Mouse (Mus musculus) MEL (cell line): ENCODE measurements around the gene Tacc3. TPM values are rescaled to one million over a fixed set of nuclear protein-coding genes. Genes with fewer than 3 reads are reported as not detected.

ENCODE experiments used
- DNase-seq: peaks from one replicate; pipeline ENCODE4 v3.0.0; 2011; ENCODE audit warnings: low read depth, low spot score
- H3K27ac ChIP-seq: 2 replicates; pipeline ENCODE4 v1.5.1; 2012; ENCODE audit warnings: low read depth, mild to moderate bottlenecking, control low read depth, low read length, moderate library complexity; ENCODE audit not compliant: control insufficient read depth
- H3K27me3 ChIP-seq, 2 experiments: fragments of 150-350 bp in 1 of 2; sonication (generic) in 1 of 2; 2 replicates each; pipeline ENCODE4 v1.6.1; 2012; ENCODE audit warnings: low read length in 2 of 2, mild to moderate bottlenecking in 2 of 2, improper control_type of control experiment in 1 of 2, moderate library complexity in 1 of 2; ENCODE audit not compliant: insufficient read depth in 2 of 2, control insufficient read depth in 1 of 2
- H3K36me3 ChIP-seq, 2 experiments: 2 replicates each; pipeline ENCODE4 v1.6.1; 2012 to 2014; ENCODE audit warnings: low read length in 2 of 2, improper control_type of control experiment in 1 of 2, inconsistent platforms in 1 of 2, mild to moderate bottlenecking in 1 of 2; ENCODE audit not compliant: insufficient read depth in 2 of 2, control insufficient read depth in 1 of 2
- H3K4me1 ChIP-seq, 2 experiments: fragments of 150-350 bp in 1 of 2; sonication (generic) in 1 of 2; 2 replicates each; pipeline ENCODE4 v1.6.1; 2012; ENCODE audit warnings: low read length in 2 of 2, improper control_type of control experiment in 1 of 2, mild to moderate bottlenecking in 1 of 2; ENCODE audit not compliant: insufficient read depth in 2 of 2, control insufficient read depth in 1 of 2
- H3K4me3 ChIP-seq, 2 experiments: fragments of 150-350 bp in 1 of 2; sonication (generic) in 1 of 2; 2 replicates each; pipeline ENCODE4 v1.5.1; 2012; ENCODE audit warnings: low read depth in 2 of 2, low read length in 2 of 2, mild to moderate bottlenecking in 2 of 2, moderate library complexity in 2 of 2, control low read depth in 1 of 2, improper control_type of control experiment in 1 of 2; ENCODE audit not compliant: control insufficient read depth in 1 of 2, insufficient read depth in 1 of 2
- H3K79me2 ChIP-seq: 2 replicates; pipeline ENCODE4 v1.6.1; 2012; ENCODE audit warnings: mild to moderate bottlenecking, low read length, moderate library complexity; ENCODE audit not compliant: control insufficient read depth, poor library complexity, insufficient read depth
- H3K9ac ChIP-seq: 2 replicates; pipeline ENCODE4 v1.6.1; 2012; ENCODE audit warnings: low read depth, mild to moderate bottlenecking, control low read depth, low read length, moderate library complexity; ENCODE audit not compliant: control insufficient read depth, poor library complexity, severe bottlenecking
- H3K9me3 ChIP-seq: fragments of 150-350 bp; sonication (generic); replicated peaks from 2 replicates; pipeline ENCODE4 v1.6.1; 2012; ENCODE audit warnings: mild to moderate bottlenecking, low read length, improper control_type of control experiment, moderate library complexity; ENCODE audit not compliant: insufficient read depth
- CHD2 ChIP-seq: IDR thresholded peaks from 2 replicates; pipeline ENCODE4 v1.6.1; 2011; ENCODE audit warnings: low read length, improper control_type of control experiment
- CTCF ChIP-seq, 3 experiments: IDR thresholded peaks in 2 of 3; conservative IDR thresholded peaks in 1 of 3; 2 replicates each; pipeline ENCODE4 v1.5.1; 2011 to 2012; ENCODE audit warnings: low read length in 3 of 3, low read depth in 2 of 3, mild to moderate bottlenecking in 2 of 3, improper control_type of control experiment in 1 of 3, inconsistent platforms in 1 of 3, mixed read lengths in 1 of 3, moderate library complexity in 1 of 3; ENCODE audit not compliant: control insufficient read depth in 1 of 3, insufficient read depth in 1 of 3, poor library complexity in 1 of 3, severe bottlenecking in 1 of 3
- ETS1 ChIP-seq: IDR thresholded peaks from 2 replicates; pipeline ENCODE4 v1.6.1; 2012; ENCODE audit warnings: low read depth, mild to moderate bottlenecking, inconsistent platforms, low read length, improper control_type of control experiment, moderate library complexity
- GABPA ChIP-seq: IDR thresholded peaks from 2 replicates; pipeline ENCODE4 v1.6.1; 2012; ENCODE audit warnings: low read depth, mild to moderate bottlenecking, inconsistent platforms, low read length, improper control_type of control experiment, moderate library complexity
- GATA1 ChIP-seq: IDR thresholded peaks from 2 replicates; pipeline ENCODE4 v1.6.1; 2011; ENCODE audit warnings: low read depth, low read length, improper control_type of control experiment
- JUND ChIP-seq: IDR thresholded peaks from 2 replicates; pipeline ENCODE4 v1.6.1; 2011; ENCODE audit warnings: low read depth, mild to moderate bottlenecking, improper control_type of control experiment, low read length
- KAT2A ChIP-seq: conservative IDR thresholded peaks from 2 replicates; pipeline ENCODE4 v1.6.1; 2012; ENCODE audit warnings: low read depth, low read length, improper control_type of control experiment, inconsistent platforms
- MAX ChIP-seq: IDR thresholded peaks from 2 replicates; pipeline ENCODE4 v1.6.1; 2011; ENCODE audit warnings: low read length, improper control_type of control experiment
- MEF2A ChIP-seq: IDR thresholded peaks from 2 replicates; pipeline ENCODE4 v1.6.1; 2014; ENCODE audit warnings: low read depth, mild to moderate bottlenecking, inconsistent platforms, low read length, improper control_type of control experiment; ENCODE audit not compliant: poor library complexity, insufficient replicate concordance, severe bottlenecking; ENCODE audit errors: extremely low read depth
- MXI1 ChIP-seq: IDR thresholded peaks from 2 replicates; pipeline ENCODE4 v1.6.1; 2011; ENCODE audit warnings: mild to moderate bottlenecking, low read depth, low read length, improper control_type of control experiment
- MYC ChIP-seq: IDR thresholded peaks from 2 replicates; pipeline ENCODE4 v1.6.1; 2011; ENCODE audit warnings: low read depth, mild to moderate bottlenecking, low read length, improper control_type of control experiment, moderate library complexity
- NELFE ChIP-seq: IDR thresholded peaks from 2 replicates; pipeline ENCODE4 v1.6.1; 2011; ENCODE audit warnings: low read depth, low read length, improper control_type of control experiment
- NRF1 ChIP-seq: IDR thresholded peaks from 2 replicates; pipeline ENCODE4 v1.6.1; 2014; ENCODE audit warnings: low read depth, mild to moderate bottlenecking, inconsistent platforms, low read length, improper control_type of control experiment, moderate library complexity; ENCODE audit not compliant: poor library complexity, insufficient read depth, severe bottlenecking
- POLR2AphosphoS2 ChIP-seq: IDR thresholded peaks from 2 replicates; pipeline ENCODE4 v1.6.1; 2011; ENCODE audit warnings: low read length, improper control_type of control experiment
- RAD21 ChIP-seq: IDR thresholded peaks from 2 replicates; pipeline ENCODE4 v1.6.1; 2011; ENCODE audit warnings: mild to moderate bottlenecking, low read depth, low read length, improper control_type of control experiment
- SMC3 ChIP-seq: IDR thresholded peaks from 2 replicates; pipeline ENCODE4 v1.6.1; 2011; ENCODE audit warnings: low read depth, low read length, improper control_type of control experiment
- TBP ChIP-seq: IDR thresholded peaks from 2 replicates; pipeline ENCODE4 v1.8.0; 2011; ENCODE audit warnings: low read depth, low read length, improper control_type of control experiment
- UBTF ChIP-seq: IDR thresholded peaks from 2 replicates; pipeline ENCODE4 v1.6.1; 2012; ENCODE audit warnings: low read depth, mild to moderate bottlenecking, inconsistent platforms, low read length, improper control_type of control experiment, moderate library complexity, borderline replicate concordance; ENCODE audit not compliant: insufficient read depth
- USF2 ChIP-seq, 2 experiments: IDR thresholded peaks; 2 replicates each; pipeline ENCODE4 v1.6.1; 2011 to 2012; ENCODE audit warnings: improper control_type of control experiment in 2 of 2, low read length in 2 of 2, borderline replicate concordance in 1 of 2, inconsistent platforms in 1 of 2, low read depth in 1 of 2, mild to moderate bottlenecking in 1 of 2; ENCODE audit not compliant: insufficient read depth in 1 of 2
- ZC3H11A ChIP-seq: IDR thresholded peaks from 2 replicates; pipeline ENCODE4 v1.6.1; 2012; ENCODE audit warnings: low read depth, mild to moderate bottlenecking, inconsistent platforms, low read length, improper control_type of control experiment
- ZMIZ1 ChIP-seq: IDR thresholded peaks from 2 replicates; pipeline ENCODE4 v1.6.1; 2012; ENCODE audit warnings: low read depth, mild to moderate bottlenecking, inconsistent platforms, low read length, improper control_type of control experiment, moderate library complexity
- ZNF384 ChIP-seq: IDR thresholded peaks from 2 replicates; pipeline ENCODE4 v1.6.1; 2012; ENCODE audit warnings: low read depth, mild to moderate bottlenecking, inconsistent platforms, low read length, improper control_type of control experiment
- polyA plus RNA-seq, 2 experiments: library from polyadenylated mRNA; stranded (reverse) in 1 of 2; unstranded in 1 of 2; fragments of >175 nt in 1 of 2; fragments of >200 nt in 1 of 2; gene quantifications; 2 replicates each; pipeline versions ENCODE4 v1.2.1 to v1.2.4; 2012; ENCODE audit warnings: low replicate concordance in 2 of 2, low read depth in 1 of 2; ENCODE audit not compliant: insufficient read length in 2 of 2, insufficient read depth in 1 of 2, missing spikeins in 1 of 2
- total RNA-seq: library from RNA; depleted of rRNA; stranded (reverse); fragments of 300-350 nt; gene quantifications from 2 replicates; pipeline ENCODE4 v1.2.3, GENCODE M21; 2012

Tacc3 gene
- total and polyA plus RNA-seq, 3 experiments: 149 to 609 (median 165) TPM

GRCm38 (mm10) chr5:33689852-33690645 is 32.1 kb downstream of the Tacc3 start:
- TF ChIP-seq ZMIZ1: no peak
- TF ChIP-seq CHD2: no peak
- TF ChIP-seq CTCF (IDR thresholded peaks at IDR 0.05 in 2 of 3, conservative IDR thresholded peaks at IDR 0.05 in 1 of 3; ENCODE audit: control insufficient read depth in 1 of 3, insufficient read depth in 1 of 3, low read depth in 2 of 3, low read length in 3 of 3, poor library complexity in 1 of 3, severe bottlenecking in 1 of 3): no peak
- no peak for TF ChIP-seq ETS1
- no peak for TF ChIP-seq MYC
- TF ChIP-seq UBTF: no peak
- TF ChIP-seq TBP: no peak
- TF ChIP-seq NELFE: no peak
- TF ChIP-seq MAX: no peak
- no peak for TF ChIP-seq SMC3
- TF ChIP-seq RAD21: no peak
- TF ChIP-seq POLR2AphosphoS2: no peak
- no peak for TF ChIP-seq GABPA
- TF ChIP-seq MEF2A: no peak
- TF ChIP-seq ZNF384: no peak
- TF ChIP-seq USF2 (IDR thresholded peaks at IDR 0.05; ENCODE audit: borderline replicate concordance in 1 of 2, insufficient read depth in 1 of 2, low read depth in 1 of 2, low read length in 2 of 2): no peak
- TF ChIP-seq ZC3H11A: no peak
- Histone ChIP-seq H3K9ac (no peak overlapping the region), H3K4me1 (peaks cover 0 to 18% of the 10 kb centered on the region in 2 experiments; a peak in 2 of 4 replicates), H3K27ac (no peak overlapping the region), H3K79me2 (no peaks in the 10 kb centered on the region), H3K9me3 (no peaks in the 10 kb centered on the region), H3K4me3 (no peak overlapping the region), H3K36me3 (no peaks in the 10 kb centered on the region), H3K27me3 (peaks cover 0 to 2% of the 10 kb centered on the region in 2 experiments; a peak in 2 of 4 replicates)
- no peak for DNase-seq

GRCm38 (mm10) chr5:33692393-33692792 is 34.5 kb downstream of the Tacc3 start:
- H3K27me3 ChIP-seq: peaks cover 2 to 11% of the 10 kb centered on the region in 2 experiments
- H3K27ac ChIP-seq: no peak overlapping the region
- H3K79me2 ChIP-seq: no peaks in the 10 kb centered on the region
- no peaks in the 10 kb centered on the region for H3K36me3 ChIP-seq
- DNase-seq: no peak
- H3K4me3 ChIP-seq: no peak overlapping the region
- no peaks in the 10 kb centered on the region for H3K9me3 ChIP-seq
- H3K9ac ChIP-seq: no peak overlapping the region
- H3K4me1 ChIP-seq: peaks cover 0 to 9% of the 10 kb centered on the region in 2 experiments; a peak in 1 of 4 replicates
- TF ChIP-seq USF2 (IDR thresholded peaks at IDR 0.05; ENCODE audit: borderline replicate concordance in 1 of 2, insufficient read depth in 1 of 2, low read depth in 1 of 2, low read length in 2 of 2): no peak
- TF ChIP-seq NRF1: no peak
- TF ChIP-seq MXI1: no peak
- TF ChIP-seq KAT2A: no peak
- TF ChIP-seq JUND: no peak
- TF ChIP-seq TBP: no peak
- no peak for TF ChIP-seq ZNF384
- no peak for TF ChIP-seq SMC3
- no peak for TF ChIP-seq GATA1
